Mouse (Mus musculus) right cerebral cortex, postnatal 14 days (tissue): ENCODE results near the gene Dop1a.

ENCODE experiments used
- DNase-seq: peaks from one replicate; pipeline ENCODE4 v3.0.0; 2022

Dop1a gene

DNA sequence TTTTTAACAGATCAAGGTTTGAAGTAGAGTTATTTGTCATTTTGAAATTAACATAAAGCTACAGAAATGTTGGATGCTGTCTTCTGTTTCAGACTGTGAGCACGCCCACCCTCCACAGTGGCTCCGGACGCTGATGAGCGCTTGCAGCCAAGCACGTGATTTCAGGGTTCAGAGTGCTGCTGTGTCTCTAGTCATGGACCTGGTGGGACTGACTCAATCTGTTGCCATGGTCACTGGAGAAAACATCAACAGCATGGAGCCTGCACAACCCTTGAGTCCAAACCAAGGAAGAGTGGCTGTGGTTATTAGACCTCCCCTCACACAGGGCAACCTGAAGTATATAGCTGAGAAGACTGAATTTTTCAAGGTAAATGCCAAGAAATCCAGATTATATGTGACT is 46.8 kb downstream of the Dop1a start:
- DNase-seq = no peak

GRCm38 (mm10) chr9:86514390-86514789 is 47.4 kb downstream of the Dop1a start:
- DNase-seq = no peak

- DNase-seq = no peak
Observed at GRCm38 (mm10) chr9:86514798-86515197, 47.8 kb downstream of the Dop1a start.

GRCm38 (mm10) chr9:86522335-86522734 is 55.4 kb downstream of the Dop1a start:
- DNase-seq = no peak

DNA sequence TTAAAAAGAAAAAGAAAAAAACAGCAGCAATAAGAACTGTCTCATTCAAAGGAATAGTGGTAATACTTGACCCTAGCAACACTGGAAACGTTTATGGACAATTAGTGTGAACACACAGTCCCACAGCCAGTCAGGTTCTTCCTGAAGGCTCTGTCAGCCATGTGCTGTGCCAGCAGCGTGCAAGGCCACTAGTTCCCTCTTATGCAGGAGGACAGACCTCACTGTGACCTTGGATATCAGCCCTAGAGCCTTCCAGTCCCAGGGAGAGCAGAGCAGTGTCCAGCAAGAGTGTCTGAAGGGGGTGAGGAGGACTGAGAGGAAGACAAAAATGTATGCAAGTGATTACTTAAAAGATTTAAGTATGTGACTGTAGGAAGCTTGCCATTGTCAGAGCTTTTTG is 58.6 kb downstream of the Dop1a start:
- DNase-seq = no peak

DNA sequence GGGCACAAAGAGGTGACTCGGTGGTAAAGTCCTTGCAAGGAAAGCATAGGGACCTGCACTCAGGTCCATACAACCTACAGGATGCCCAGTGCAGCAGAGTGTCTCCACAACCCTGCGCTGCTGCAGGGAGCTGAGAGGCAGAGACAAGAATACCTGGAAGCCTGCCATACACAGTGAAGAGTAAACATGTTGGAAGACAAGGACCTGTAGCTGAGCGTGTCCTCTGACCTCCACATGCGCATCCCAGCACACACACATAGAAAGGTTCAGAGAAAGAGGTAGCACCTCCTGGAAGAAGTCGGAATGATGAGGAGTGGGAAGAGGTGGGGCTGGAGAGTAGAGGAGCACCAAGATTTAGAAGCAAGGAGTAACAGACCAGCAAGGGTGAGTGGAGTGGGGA is 67.1 kb downstream of the Dop1a start:
- DNase-seq = no peak

- no peak for DNase-seq
Observed at GRCm38 (mm10) chr9:86543451-86543850, 76.5 kb downstream of the Dop1a start.

GRCm38 (mm10) chr9:86544559-86544958 is 77.6 kb downstream of the Dop1a start:
- no peak for DNase-seq

DNA sequence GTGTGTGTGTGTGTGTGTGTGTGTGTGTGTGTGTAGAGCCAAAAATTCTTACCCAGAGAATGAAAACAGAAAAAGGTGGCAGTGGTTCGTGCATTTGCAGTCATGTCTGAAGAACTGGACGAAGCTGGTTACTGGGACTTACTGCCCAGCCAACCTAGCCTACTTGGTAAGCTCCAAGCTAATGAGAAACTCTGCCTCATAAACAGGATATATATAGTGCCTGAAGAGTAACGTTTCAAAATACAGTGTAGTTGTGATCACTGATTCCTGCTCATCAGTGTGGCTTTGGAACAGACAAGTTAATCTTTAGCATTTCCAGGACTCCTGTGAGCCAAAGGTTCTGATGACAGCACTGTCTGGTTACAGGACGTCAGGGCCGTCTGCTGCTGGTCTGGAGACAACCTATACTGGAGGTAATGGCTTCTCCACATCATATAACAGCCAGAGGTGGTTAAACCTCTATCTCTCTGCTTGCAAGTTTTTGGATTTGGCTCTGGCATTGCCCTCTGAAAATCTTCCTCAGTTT is 82.7 kb downstream of the Dop1a start:
- no peak for DNase-seq

DNA sequence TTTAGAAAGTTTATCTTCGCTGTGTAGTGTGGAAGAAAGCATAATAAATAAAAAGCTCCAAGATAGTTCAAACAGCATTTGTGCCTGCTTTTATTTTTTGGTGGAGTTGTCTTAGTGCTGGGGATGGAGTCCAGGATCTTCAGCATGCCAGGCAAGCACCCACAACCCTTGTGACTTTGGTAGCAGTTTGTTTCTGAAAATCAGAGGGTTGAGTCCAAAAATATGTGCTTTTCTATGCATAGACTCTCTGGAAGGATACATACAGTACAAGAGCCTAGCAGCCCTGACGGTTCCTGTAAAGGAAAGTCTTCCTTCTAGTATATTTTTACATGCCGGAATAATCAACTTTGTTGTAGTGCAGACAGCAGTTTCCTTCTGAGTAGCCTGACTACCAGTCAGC is 83.8 kb downstream of the Dop1a start:
- no peak for DNase-seq

DNA sequence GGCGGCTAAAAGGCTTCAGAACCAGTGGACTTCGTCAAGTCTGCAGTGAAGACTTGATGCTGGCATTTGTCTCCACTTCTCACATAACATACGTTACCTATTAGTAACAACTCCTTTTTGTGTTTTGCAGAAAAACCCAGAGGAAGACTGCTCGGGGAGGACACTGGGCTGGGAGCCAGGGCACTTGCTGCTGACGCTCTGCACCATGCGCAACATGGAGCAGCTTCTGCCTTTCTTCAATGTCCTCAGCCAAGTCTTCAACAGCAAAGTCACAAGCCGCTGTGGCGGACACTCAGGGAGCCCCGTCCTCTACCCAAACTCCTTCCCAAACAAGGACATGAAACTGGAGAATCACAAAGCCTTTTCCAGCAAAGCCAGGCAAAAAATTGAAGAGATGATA is 86.9 kb downstream of the Dop1a start:
- no peak for DNase-seq

DNA sequence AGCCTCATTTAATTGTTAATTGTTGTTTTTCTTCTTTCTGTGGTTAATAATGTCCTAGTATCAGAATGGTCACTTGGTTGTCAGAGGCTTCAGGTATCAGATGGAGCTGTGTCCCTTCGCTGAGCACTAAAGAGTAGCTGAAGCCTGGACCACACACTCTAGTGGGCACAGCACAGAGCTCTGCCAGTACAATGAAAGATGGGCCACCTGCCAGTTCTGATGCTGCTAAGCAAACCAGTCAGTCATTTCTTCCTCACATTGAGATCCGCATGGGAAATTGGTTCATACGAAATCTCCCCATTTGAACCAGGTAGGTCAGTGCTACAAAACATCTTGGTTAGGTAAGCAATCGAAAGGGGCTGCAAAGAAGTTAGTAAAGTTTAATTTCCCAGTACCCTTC is 87.7 kb downstream of the Dop1a start:
- DNase-seq = no peak

DNA sequence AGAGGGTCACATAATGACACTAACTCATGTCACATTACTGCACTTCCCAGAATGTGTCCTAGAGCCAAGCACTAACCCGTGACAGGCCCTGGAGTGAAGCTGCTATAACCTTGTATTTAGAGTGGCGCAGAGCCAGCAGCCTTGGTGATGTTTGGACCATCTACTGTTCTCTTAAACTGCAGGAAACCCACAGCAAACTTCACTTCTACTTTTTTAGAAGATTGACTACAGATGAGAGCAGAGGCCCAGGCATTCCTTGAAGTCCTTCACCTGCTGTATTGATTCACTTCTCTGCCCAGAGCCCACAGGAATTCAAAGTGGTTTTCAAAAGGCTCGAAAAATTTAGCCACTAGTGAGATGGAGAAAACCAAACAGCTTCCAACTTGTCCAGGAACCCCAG is 93.6 kb downstream of the Dop1a start:
- DNase-seq = no peak

DNA sequence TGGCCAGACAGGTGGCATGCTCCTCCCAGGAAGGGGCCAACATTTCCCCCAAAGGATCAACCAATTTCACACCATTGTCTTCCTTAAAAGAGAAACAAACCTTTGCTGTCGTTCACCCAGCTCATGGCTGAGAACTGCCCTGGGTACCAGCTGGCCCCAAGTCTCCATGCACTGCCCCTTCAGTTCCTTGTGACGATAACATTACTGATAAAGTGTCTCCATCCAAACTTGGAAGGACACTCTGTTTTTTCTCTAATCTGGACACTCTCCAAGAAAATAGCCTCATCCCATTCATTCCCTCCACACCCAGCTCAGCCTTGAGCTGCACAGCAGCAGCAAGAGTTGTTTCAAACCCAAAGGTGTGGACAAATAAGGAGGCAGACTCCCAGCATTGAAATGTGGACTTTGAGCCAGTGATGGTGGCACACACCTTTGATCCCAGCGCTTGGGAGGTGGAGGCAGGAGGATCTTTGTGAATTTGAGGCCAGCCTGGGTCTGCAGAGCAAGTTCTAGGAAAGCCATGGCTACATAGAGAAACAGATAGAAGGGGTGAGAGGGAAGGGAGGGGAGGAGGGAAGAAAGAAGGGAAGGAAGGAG is 102.5 kb downstream of the Dop1a start:
- no peak for DNase-seq

DNA sequence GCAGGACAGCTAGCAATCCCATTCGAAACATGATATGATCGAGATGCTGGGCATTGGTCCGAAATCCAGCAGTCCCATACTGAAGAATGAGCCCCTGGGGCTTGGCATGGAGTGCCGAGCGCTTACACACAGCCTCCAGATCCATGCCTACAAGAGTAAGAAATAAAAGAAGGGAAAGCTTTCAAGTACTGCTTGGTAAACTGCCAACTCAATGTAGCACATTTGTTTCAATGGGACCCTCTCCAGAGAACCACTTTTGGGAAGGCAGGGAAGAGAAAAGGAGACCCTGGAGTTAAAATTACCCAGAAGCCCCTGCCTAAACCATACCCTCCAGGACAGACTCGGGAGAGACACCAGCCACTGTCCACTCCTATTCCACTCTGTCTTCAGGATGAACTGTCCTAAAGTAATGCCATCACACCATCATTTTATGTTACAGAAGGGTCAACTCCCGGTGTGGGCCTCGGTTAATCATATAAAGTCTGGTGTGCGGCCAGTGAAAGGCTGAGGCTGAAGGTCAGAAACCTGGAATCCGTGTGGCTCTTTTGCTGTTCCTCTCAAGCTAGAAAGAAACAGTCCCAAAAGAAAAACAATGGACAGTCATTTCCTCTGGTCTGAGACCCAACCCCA is 103.4 kb downstream of the Dop1a start:
- no peak for DNase-seq

DNA sequence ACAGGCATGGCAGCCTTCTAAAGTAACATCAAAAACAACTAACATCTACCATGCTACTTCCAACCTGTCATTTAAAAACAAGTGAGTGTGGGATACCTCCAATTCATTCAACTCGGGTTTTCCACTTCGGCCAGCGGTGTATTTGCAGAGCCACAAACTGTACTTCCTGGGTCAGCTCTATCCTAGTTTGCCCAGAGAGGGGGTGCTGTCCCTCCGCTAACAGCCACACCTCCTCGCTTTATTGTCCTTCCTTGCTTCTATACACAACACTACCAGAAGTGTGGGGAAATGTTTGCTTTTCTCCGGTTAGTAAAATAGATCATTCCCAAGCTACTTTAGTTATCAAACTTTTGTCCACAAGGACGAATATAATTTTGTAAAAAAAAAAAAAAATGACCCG is 104.0 kb downstream of the Dop1a start:
- DNase-seq = no peak

- DNase-seq = peak; percentile 96
Observed at GRCm38 (mm10) chr9:86571540-86572135, 104.7 kb downstream of the Dop1a start, which contains the start of the genes Pgm3 and Rwdd2a. Pgm3 (minus strand) TSS chr9:86571842. Rwdd2a (plus strand) TSS chr9:86571991.

- peak; percentile 40 for DNase-seq
Observed at GRCm38 (mm10) chr9:86572196-86572595, 105.2 kb downstream of the Dop1a start.

- peak; percentile 91 for DNase-seq
Observed at GRCm38 (mm10) chr9:86572636-86573291, 105.8 kb downstream of the Dop1a start.

- DNase-seq = no peak
Observed at GRCm38 (mm10) chr9:86573616-86574303, 106.8 kb downstream of the Dop1a start.

GRCm38 (mm10) chr9:86575178-86575577 is 108.2 kb downstream of the Dop1a start:
- no peak for DNase-seq

GRCm38 (mm10) chr9:86579657-86580056 is 112.7 kb downstream of the Dop1a start:
- DNase-seq = no peak

GRCm38 (mm10) chr9:86583740-86584139 is 116.8 kb downstream of the Dop1a start:
- DNase-seq = peak; percentile 64
